Mouse (Mus musculus) hindbrain, embryonic 13.5 days (tissue): ENCODE measurements at regions not wholly inside any gene's neighbourhood (a gene's known extent, or its start where the extent isn't known, plus 50 kb on each side); places are given as distances from the start of the nearest gene placed in this dataset.

Experiments
- ATAC-seq: fragments of 200-750 bp; cut with Nextera tagmentation; 2 replicates; pipeline ENCODE4 v1.8.0; 2017; ENCODE audit warnings: moderate TSS enrichment; ENCODE audit not compliant: low FRiP score
- H3K27ac ChIP-seq: fragments of 300-500 bp; sonication (generic); 2 replicates; pipeline ENCODE4 v1.5.1; 2015; ENCODE audit warnings: inconsistent platforms, mild to moderate bottlenecking, moderate library complexity
- H3K27me3 ChIP-seq: fragments of 300-500 bp; sonication (generic); 2 replicates; pipeline ENCODE4 v1.6.1; 2015; ENCODE audit warnings: mild to moderate bottlenecking, inconsistent platforms
- H3K36me3 ChIP-seq: fragments of 300-500 bp; sonication (generic); 2 replicates; pipeline ENCODE4 v1.6.1; 2015; ENCODE audit warnings: mild to moderate bottlenecking, inconsistent platforms
- H3K4me1 ChIP-seq: fragments of 300-500 bp; sonication (generic); replicated peaks from 2 replicates; pipeline ENCODE4 v1.6.1; 2015; ENCODE audit warnings: inconsistent platforms
- H3K4me2 ChIP-seq: fragments of 300-500 bp; sonication (generic); 2 replicates; pipeline ENCODE4 v1.6.1; 2015; ENCODE audit warnings: inconsistent platforms, mild to moderate bottlenecking, moderate library complexity
- H3K4me3 ChIP-seq: fragments of 300-500 bp; sonication (generic); 2 replicates; pipeline ENCODE4 v1.5.1; 2015; ENCODE audit warnings: mild to moderate bottlenecking, inconsistent platforms
- H3K9ac ChIP-seq: fragments of 300-500 bp; sonication (generic); 2 replicates; pipeline ENCODE4 v1.6.1; 2015; ENCODE audit warnings: mild to moderate bottlenecking, inconsistent platforms
- H3K9me3 ChIP-seq: fragments of 300-500 bp; sonication (generic); 2 replicates; pipeline ENCODE4 v1.6.1; 2016; ENCODE audit warnings: inconsistent platforms
- WGBS: fragments of 180-500 bp; shearing (Covaris S2); methylation state at CpG from one replicate; pipeline ENCODE4 v1.1.7; 2015; 5-methylcytosine and 5-hydroxymethylcytosine counted together

GRCm38 (mm10) chr15:72207589-72207988 lies 1626.8 kb upstream of the Gm6569 start:
- no peak for ATAC-seq
- H3K9ac ChIP-seq: no peak overlapping the region
- peaks cover 18% of the 10 kb centered on the region for H3K4me1 ChIP-seq
- H3K27me3 ChIP-seq: no peaks in the 10 kb centered on the region
- no peaks in the 10 kb centered on the region for H3K36me3 ChIP-seq
- no peak overlapping the region for H3K4me2 ChIP-seq
- no peaks in the 10 kb centered on the region for H3K9me3 ChIP-seq
- H3K4me3 ChIP-seq: no peak overlapping the region
- WGBS: 92% methylated on average over 4 of the region's 4 CpGs
- no peak overlapping the region for H3K27ac ChIP-seq

DNA sequence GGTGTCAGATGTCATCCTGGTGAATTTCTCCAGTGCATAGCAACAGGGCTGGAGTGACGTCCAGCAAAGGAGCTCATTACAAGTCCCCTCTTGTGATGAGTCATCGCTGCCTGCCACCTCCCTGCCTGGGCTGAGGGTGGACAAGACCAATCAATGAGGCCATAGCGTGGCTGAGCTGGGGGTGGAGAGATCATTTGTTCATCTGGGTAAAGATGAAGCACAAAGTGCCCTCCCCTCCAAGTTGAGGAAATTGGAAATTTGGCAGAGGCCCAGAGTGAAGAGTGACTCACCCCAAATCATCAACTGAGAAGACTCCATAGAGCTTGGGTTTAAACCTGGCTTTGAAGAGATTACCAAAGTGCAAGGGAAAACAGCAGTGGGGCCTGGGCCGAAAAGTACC lies 1626.3 kb upstream of the Gm6569 start:
- no peak overlapping the region for H3K9ac ChIP-seq
- H3K36me3 ChIP-seq: no peaks in the 10 kb centered on the region
- H3K4me1 ChIP-seq: peaks cover 18% of the 10 kb centered on the region
- 78% methylated on average over 4 of the region's 4 CpGs for WGBS
- no peak for ATAC-seq
- H3K27me3 ChIP-seq: no peaks in the 10 kb centered on the region
- H3K27ac ChIP-seq: no peak overlapping the region
- no peak overlapping the region for H3K4me2 ChIP-seq
- no peaks in the 10 kb centered on the region for H3K9me3 ChIP-seq
- H3K4me3 ChIP-seq: no peak overlapping the region

- Histone ChIP-seq H3K36me3 (no peaks in the 10 kb centered on the region), H3K9me3 (no peaks in the 10 kb centered on the region), H3K4me2 (no peak overlapping the region), H3K9ac (no peak overlapping the region), H3K27ac (no peak overlapping the region), H3K4me3 (no peak overlapping the region), H3K27me3 (no peaks in the 10 kb centered on the region), H3K4me1 (peaks cover 18% of the 10 kb centered on the region)
- ATAC-seq: no peak
- 92% methylated on average over 7 of the region's 7 CpGs for WGBS
These were observed 1625.4 kb upstream of the Gm6569 start for GRCm38 (mm10) chr15:72208973-72209372.

GRCm38 (mm10) chr15:72217731-72218130 lies 1616.6 kb upstream of the Gm6569 start:
- no peak overlapping the region for H3K9ac ChIP-seq
- WGBS: 78% methylated on average over 5 of the region's 5 CpGs
- no peaks in the 10 kb centered on the region for H3K4me1 ChIP-seq
- H3K27ac ChIP-seq: no peak overlapping the region
- H3K9me3 ChIP-seq: no peaks in the 10 kb centered on the region
- H3K27me3 ChIP-seq: no peaks in the 10 kb centered on the region
- H3K36me3 ChIP-seq: no peaks in the 10 kb centered on the region
- H3K4me3 ChIP-seq: no peak overlapping the region
- H3K4me2 ChIP-seq: no peak overlapping the region
- no peak for ATAC-seq

DNA sequence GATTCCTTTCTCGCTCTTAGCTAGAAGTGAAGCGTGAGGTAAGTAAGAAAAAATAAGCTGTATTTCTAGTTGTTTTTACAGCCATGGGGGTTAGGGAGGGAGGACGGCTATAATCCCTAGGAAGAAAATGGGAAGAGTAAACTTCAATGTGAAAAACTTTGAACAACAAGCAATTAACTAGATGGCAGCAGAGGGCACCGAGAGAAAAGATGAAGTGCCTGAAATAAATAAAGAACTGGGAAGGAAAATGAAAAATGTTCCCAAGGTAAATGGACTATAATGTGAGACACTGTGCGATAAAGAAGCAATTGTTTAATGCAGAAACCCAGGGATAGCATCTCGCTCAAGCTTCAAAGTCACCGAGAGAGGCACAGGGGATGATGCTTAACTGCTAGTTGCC lies 1614.4 kb upstream of the Gm6569 start:
- H3K9me3 ChIP-seq: no peaks in the 10 kb centered on the region
- H3K27ac ChIP-seq: no peak overlapping the region
- H3K27me3 ChIP-seq: no peaks in the 10 kb centered on the region
- no peaks in the 10 kb centered on the region for H3K4me1 ChIP-seq
- H3K4me2 ChIP-seq: no peak overlapping the region
- no peak for ATAC-seq
- WGBS: 80% methylated on average over 7 of the region's 7 CpGs
- H3K36me3 ChIP-seq: no peaks in the 10 kb centered on the region
- no peak overlapping the region for H3K4me3 ChIP-seq
- H3K9ac ChIP-seq: no peak overlapping the region

DNA sequence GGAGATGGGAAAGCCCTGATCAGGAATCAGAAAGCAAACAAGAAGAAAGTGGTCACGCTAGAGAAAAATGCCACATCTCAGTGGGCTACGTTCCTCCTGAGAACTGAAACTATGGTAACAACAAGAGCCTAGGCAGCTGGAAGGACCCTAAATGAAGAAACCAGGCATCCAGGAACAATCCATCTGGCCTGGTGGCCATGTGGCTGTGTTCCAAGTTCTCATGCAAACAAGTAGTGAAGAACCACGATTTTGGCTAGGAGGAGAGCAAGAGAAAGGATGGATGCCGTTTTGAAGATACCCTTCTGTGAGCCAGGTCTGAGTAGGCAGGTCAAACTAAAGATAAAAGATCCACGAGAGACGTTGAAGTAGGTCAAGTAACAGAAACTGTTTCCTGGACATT lies 1613.6 kb upstream of the Gm6569 start:
- Histone ChIP-seq H3K27ac (no peak overlapping the region), H3K36me3 (no peaks in the 10 kb centered on the region), H3K9me3 (no peaks in the 10 kb centered on the region), H3K4me2 (no peak overlapping the region), H3K4me3 (no peak overlapping the region), H3K9ac (no peak overlapping the region), H3K4me1 (no peaks in the 10 kb centered on the region), H3K27me3 (no peaks in the 10 kb centered on the region)
- WGBS: 85% methylated on average over 6 of the region's 6 CpGs
- ATAC-seq: no peak

DNA sequence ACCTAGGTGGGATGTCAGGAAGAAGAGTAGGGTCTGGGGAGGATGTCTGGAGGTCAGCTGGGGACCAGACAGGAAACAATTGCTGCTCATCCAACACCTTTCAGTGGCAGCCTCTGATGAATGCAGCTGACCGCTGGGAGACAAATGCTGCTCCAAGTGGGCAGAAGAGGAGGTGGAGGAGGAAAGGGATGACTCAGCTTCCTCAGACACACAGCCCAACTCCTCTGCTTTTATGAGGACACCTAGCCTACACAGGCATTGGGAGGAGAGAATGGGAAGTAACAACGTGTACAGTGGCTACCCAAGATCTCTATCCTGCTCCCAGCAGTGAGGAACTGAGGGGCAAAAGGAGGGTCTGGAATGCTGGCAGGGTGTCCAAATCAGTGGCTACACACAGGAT lies 1602.0 kb upstream of the Gm6569 start:
- H3K4me3 ChIP-seq: no peak overlapping the region
- H3K27ac ChIP-seq: no peak overlapping the region
- no peak overlapping the region for H3K9ac ChIP-seq
- 53% methylated on average over 2 of the region's 2 CpGs for WGBS
- no peaks in the 10 kb centered on the region for H3K9me3 ChIP-seq
- no peaks in the 10 kb centered on the region for H3K27me3 ChIP-seq
- ATAC-seq: no peak
- H3K4me2 ChIP-seq: no peak overlapping the region
- H3K4me1 ChIP-seq: no peaks in the 10 kb centered on the region
- H3K36me3 ChIP-seq: no peaks in the 10 kb centered on the region

GRCm38 (mm10) chr15:72264619-72265018 lies 1569.7 kb upstream of the Gm6569 start:
- no peak overlapping the region for H3K27ac ChIP-seq
- no peak overlapping the region for H3K9ac ChIP-seq
- no peaks in the 10 kb centered on the region for H3K36me3 ChIP-seq
- ATAC-seq: no peak
- no peak overlapping the region for H3K4me2 ChIP-seq
- WGBS: 71% methylated on average over 3 of the region's 3 CpGs
- H3K4me3 ChIP-seq: no peak overlapping the region
- H3K4me1 ChIP-seq: no peaks in the 10 kb centered on the region
- no peaks in the 10 kb centered on the region for H3K27me3 ChIP-seq
- H3K9me3 ChIP-seq: peaks cover 9% of the 10 kb centered on the region; the same call in 1 of the 2 replicates

- no peak overlapping the region for H3K9ac ChIP-seq
- no peak overlapping the region for H3K4me3 ChIP-seq
- ATAC-seq: no peak
- no peak overlapping the region for H3K4me2 ChIP-seq
- H3K9me3 ChIP-seq: peaks cover 12% of the 10 kb centered on the region; the same call in 1 of the 2 replicates
- WGBS: 47% methylated on average over 1 of the region's 1 CpGs
- peaks cover 12% of the 10 kb centered on the region for H3K4me1 ChIP-seq
- H3K36me3 ChIP-seq: no peaks in the 10 kb centered on the region
- H3K27ac ChIP-seq: 0 out of 2 replicates have a peak overlapping the region, but pooled peaks have one; percentile 18
- H3K27me3 ChIP-seq: no peaks in the 10 kb centered on the region
These were observed 1550.5 kb upstream of the Gm6569 start for GRCm38 (mm10) chr15:72283846-72284245.

GRCm38 (mm10) chr15:72296648-72297047 lies 1537.7 kb upstream of the Gm6569 start:
- Histone ChIP-seq H3K36me3 (no peaks in the 10 kb centered on the region), H3K27ac (no peak overlapping the region), H3K27me3 (no peaks in the 10 kb centered on the region), H3K4me3 (no peak overlapping the region), H3K9ac (no peak overlapping the region), H3K4me2 (no peak overlapping the region), H3K9me3 (no peaks in the 10 kb centered on the region), H3K4me1 (no peaks in the 10 kb centered on the region)
- 50% methylated on average over 2 of the region's 2 CpGs for WGBS
- no peak for ATAC-seq

- Histone ChIP-seq H3K4me2 (no peak overlapping the region), H3K36me3 (no peaks in the 10 kb centered on the region), H3K4me3 (no peak overlapping the region), H3K9ac (no peak overlapping the region), H3K9me3 (no peaks in the 10 kb centered on the region), H3K4me1 (no peaks in the 10 kb centered on the region), H3K27ac (no peak overlapping the region), H3K27me3 (no peaks in the 10 kb centered on the region)
- no peak for ATAC-seq
- WGBS: 82% methylated on average over 5 of the region's 5 CpGs
These were observed 1521.9 kb upstream of the Gm6569 start for GRCm38 (mm10) chr15:72312417-72312816.

DNA sequence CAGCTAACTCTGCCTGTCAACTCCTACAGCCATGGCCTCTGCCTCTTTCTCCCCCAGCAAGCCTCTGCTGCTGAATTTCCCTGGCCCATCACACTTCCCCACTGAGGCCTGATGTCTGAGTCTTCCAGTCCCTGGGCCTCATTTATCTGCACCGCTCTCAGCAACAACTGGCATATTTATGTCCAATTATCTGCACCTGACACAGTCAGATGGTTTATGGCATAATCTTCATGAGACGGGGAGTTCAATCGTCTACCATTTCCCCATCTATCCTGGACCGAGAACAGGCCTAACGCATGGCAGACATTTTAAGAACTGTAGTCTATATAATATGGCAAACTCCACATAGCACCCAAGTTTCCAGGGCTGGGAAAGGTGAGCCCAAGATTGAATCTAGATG lies 1512.8 kb upstream of the Gm6569 start:
- Histone ChIP-seq H3K9ac (no peak overlapping the region), H3K9me3 (no peaks in the 10 kb centered on the region), H3K27me3 (no peaks in the 10 kb centered on the region), H3K4me2 (no peak overlapping the region), H3K4me3 (no peak overlapping the region), H3K36me3 (no peaks in the 10 kb centered on the region), H3K4me1 (no peaks in the 10 kb centered on the region), H3K27ac (no peak overlapping the region)
- 82% methylated on average over 5 of the region's 5 CpGs for WGBS
- no peak for ATAC-seq

GRCm38 (mm10) chr15:72322127-72322526 lies 1512.2 kb upstream of the Gm6569 start:
- H3K4me2 ChIP-seq: no peak overlapping the region
- no peaks in the 10 kb centered on the region for H3K36me3 ChIP-seq
- no peak overlapping the region for H3K9ac ChIP-seq
- no peak overlapping the region for H3K27ac ChIP-seq
- no peaks in the 10 kb centered on the region for H3K27me3 ChIP-seq
- no peak for ATAC-seq
- H3K4me1 ChIP-seq: no peaks in the 10 kb centered on the region
- no peaks in the 10 kb centered on the region for H3K9me3 ChIP-seq
- WGBS: 87% methylated on average over 3 of the region's 3 CpGs
- H3K4me3 ChIP-seq: no peak overlapping the region

DNA sequence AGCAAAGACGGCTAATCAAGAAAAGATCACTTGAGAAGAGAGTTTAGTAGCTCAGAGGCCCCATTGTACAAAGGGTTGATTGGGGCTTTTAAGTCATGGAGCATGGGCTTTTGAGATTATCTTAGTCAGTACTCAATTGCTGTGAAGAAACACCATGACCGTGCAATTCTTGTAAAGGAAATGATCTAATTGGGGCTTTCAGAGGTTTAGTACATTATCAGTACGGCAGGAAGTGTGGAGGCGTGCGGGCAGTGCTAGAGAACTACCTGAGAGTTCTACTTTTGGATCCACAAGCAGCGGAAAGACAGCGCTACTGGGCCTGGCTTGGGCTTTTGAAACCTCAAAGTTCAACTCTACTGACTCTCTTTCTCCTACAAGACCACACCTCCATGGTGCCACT lies 1511.2 kb upstream of the Gm6569 start:
- no peak overlapping the region for H3K9ac ChIP-seq
- H3K36me3 ChIP-seq: no peaks in the 10 kb centered on the region
- ATAC-seq: no peak
- no peak overlapping the region for H3K4me2 ChIP-seq
- no peak overlapping the region for H3K27ac ChIP-seq
- H3K27me3 ChIP-seq: no peaks in the 10 kb centered on the region
- no peaks in the 10 kb centered on the region for H3K9me3 ChIP-seq
- WGBS: 96% methylated on average over 7 of the region's 7 CpGs
- H3K4me3 ChIP-seq: no peak overlapping the region
- no peaks in the 10 kb centered on the region for H3K4me1 ChIP-seq
